Mouse (Mus musculus) embryonic fibroblast, embryonic 13.5 days (primary cell): Measurements from ENCODE around the gene Cck.

Experiments
- CTCF ChIP-seq: IDR thresholded peaks from 2 replicates; pipeline ENCODE4 v1.5.1; 2011; ENCODE audit warnings: mild to moderate bottlenecking, control low read depth, low read length, moderate library complexity, borderline replicate concordance; ENCODE audit not compliant: insufficient read depth
- POLR2A ChIP-seq: IDR thresholded peaks from 2 replicates; pipeline ENCODE4 v1.6.1; 2011; ENCODE audit warnings: low read depth, mild to moderate bottlenecking, control low read depth, low read length, moderate library complexity

DNA sequence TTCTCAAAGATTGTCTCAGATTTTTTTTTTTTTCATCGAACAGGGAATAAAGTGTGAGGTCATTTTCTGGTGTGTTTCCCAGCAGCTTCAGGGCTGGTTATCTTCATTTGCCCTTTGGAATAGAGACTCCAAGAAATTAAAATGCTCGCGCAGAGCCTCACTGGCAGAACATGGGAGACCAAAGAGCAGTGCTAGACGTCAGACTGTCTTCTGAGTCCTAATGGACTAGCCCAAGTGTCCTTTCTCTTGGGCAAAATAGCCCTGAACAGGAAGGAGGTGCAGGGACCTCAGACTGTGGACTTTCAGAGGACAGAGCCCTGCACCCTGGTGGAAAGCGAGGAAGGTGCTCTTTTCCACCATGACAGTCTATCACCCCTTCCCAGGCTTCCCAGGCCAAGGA, 19.0 kb upstream of the Cck start:
- no peak for TF ChIP-seq POLR2A
- no peak for TF ChIP-seq CTCF
